Mouse (Mus musculus): Measurements from ENCODE around the gene Gp9.
A peak's percentile ranks its signal among the peaks of the same experiment; 100 is the strongest.

Gp9 gene

DNA sequence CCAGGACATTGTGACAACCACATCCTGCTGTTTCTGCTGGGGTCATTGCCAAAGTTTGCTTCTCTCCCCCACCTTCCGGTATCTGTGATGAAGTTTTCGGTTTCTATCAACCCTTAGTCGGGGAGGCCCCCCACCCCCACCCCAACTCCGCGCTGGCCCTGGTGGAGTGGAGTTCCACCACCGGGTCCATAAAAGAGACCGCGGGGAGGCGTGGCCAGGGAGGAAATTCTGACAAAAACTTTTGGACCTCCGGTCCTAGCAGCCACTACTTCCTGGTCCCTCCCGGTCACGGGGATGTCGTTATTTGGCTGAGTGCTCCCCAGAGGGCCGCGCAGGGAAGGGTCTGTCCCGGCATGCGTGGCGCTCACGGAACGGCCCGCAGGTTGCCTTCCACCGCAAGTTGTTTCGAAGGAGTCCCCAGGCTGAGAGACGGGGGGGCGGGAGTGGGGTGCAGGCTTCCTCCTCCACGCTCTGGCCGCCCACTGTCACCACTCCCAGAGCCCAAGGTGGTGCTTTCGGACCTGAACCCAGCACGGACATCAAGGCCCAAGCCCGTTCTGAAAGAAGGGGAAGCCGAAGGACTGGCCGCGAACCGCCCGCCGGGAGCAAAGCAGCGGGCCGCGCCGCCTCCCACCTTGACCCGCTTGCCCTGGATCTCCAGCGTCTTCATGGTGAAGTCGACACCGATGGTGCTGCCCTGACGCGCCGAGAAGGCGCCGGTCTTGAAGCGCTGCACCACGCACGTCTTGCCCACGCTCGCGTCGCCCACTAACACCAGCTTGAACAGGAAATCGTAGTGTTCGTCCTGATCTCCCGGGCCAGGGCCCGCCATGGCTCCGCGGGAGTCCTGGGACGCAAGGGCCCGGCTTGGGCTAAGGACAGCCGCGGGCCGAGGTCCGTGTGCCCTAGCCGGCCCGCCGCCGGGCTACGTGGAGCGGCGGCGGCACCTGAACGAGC lies 33.1 kb downstream of the Gp9 start:
- DNase-seq = peak; percentile 77 to 85

DNA sequence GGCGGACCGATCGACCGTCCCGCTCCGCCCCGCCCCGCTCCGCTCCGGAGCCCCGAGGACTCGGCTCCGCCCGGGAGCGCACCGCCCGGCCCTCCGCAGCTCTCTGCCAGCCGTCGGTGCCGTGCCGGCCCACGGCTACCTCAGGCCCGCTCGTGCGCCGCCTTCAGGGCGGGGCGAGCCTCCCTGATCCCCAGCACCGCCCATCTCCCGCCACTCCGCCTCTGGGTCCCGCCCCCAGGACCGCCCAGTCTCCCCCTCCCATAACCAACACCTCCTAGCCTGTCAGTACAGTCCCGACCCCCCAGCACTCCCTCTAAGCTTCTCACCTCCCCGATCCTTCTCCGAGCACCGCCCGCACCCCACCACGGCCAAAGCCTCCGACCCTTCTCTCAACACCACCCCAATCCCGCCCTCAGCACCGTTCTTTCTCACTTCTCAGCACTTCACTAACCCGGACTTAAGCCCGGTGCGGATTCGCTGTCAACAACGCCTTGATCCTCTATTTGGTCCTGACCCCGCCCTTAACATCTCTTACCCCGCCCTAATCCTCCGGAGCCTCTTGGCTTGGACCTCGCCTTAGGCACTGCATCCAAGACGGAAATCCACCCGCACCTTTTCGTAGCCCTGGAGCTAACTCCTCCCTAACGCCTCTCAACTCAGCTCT lies 33.9 kb downstream of the Gp9 start, which contains the start of gene Rab43:
Gene Rab43, minus strand, starts transcription at position 490 of the 664 bp plus-strand sequence.
- DNase-seq = peak; percentile 95 to 96

DNA sequence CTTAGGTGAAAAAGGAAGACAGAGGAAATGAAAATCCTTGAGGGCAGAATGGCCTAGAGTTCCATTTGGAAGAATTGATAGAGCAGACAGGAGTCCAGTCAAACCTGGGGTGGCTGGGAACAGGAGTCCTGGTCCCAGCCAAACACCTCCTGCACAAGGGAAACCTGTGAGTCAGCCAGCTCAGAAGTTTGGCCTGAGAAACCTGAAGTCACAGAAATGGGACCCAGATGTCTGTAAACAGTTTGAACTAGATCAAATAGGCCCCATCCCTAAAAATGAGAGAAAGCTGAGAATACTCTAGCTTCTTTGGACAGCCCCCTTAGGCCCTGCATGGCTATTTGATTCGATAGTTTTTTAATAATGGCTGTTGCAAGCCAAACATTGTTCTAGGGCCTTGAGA lies 34.8 kb downstream of the Gp9 start:
- DNase-seq = no peak

DNA sequence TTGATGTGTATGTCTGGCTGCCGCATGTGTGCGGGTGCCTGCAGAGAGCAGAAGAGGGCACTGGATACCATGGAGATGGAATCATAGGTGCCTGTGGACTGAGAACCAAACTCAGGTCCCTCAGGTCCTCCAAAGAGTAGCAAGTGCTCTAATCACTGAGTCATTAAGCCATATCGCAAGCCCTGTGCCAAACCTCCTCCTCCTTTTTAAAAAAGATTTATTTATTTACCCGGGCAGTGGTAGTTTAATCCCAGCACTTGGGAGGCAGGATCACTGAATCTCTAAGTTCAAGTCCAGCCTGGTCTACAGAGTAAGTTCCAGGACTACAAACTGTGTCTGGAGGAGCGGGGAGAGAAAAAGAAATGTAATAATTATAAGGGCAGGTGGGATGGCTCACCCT lies 36.6 kb downstream of the Gp9 start:
- DNase-seq = no peak

DNA sequence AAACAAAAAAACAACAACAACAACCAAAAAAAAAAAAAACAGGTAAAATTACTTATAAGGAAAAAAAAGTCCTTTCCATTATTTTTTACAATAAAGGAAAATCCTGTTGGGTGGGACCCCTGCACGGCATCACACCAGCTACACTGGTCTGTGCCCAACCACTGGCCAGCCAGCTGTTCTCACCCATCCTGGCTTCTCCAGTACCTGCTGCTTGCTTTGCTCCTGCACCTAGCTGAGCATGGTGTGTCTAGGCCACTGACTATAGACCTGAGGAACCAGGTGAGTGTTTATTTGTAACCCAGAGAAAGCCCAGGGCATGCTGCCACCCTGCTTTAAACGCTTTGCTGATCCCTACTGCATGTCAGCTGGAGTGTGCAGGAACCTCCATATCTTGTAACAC lies 42.5 kb downstream of the Gp9 start:
- DNase-seq = no peak
